Mouse (Mus musculus): ENCODE data around the gene Xylt2.

- TF ChIP-seq CTCF (IDR thresholded peaks at IDR 0.05; ENCODE audit: low read depth) = peak; percentile 97
- no peak for TF ChIP-seq EP300 (IDR thresholded peaks at IDR 0.05; ENCODE audit: low read depth)
Observed at GRCm38 (mm10) chr11:94629199-94629883, 48.0 kb downstream of the Xylt2 start, which contains the start of gene Lrrc59.
